Mouse (Mus musculus) forebrain, embryonic 10.5 days (tissue): ENCODE measurements around the gene Chrne. TPM values are rescaled to one million over a fixed set of nuclear protein-coding genes. Genes with fewer than 3 reads are reported as not detected.

Experiments used
- polyA plus RNA-seq: library from polyadenylated mRNA; unstranded; fragments of >200 nt; fragmentation: Nextera tagmentation; extraction: Ambion mirVana; gene quantifications from 2 replicates; pipeline ENCODE4 v1.2.1, GENCODE M21; 2016

Gene Chrne
- polyA plus RNA-seq, 1 experiment from 2014 or later = not detected

Other genes starting within 250 kb of the Chrne start
- gene Pelp1, start 209.2 kb downstream of the Chrne start, polyA plus RNA-seq = 56.2 and 58.8 TPM in 2 replicates
- 31.4 and 32.9 TPM in 2 replicates for gene Arrb2, start 186.6 kb downstream of the Chrne start, polyA plus RNA-seq
- 43.5 and 44.5 TPM in 2 replicates for gene Med11, start 167.3 kb downstream of the Chrne start, polyA plus RNA-seq
- gene Zmynd15, start 159.8 kb downstream of the Chrne start, polyA plus RNA-seq = 0.14 and 0.38 TPM in 2 replicates
- 0.40 and 0.47 TPM in 2 replicates for gene Cxcl16, start 159.2 kb downstream of the Chrne start, polyA plus RNA-seq
- gene Tm4sf5, start 114.0 kb downstream of the Chrne start, polyA plus RNA-seq = 0.52 and 0.82 TPM in 2 replicates
- gene Vmo1, start 104.6 kb downstream of the Chrne start, polyA plus RNA-seq = 0.22 TPM in 1 of 2 replicates, not detected in the other
- gene Gltpd2, start 100.0 kb downstream of the Chrne start, polyA plus RNA-seq = 0.15 and 0.54 TPM in 2 replicates
- 1,074 and 1,112 TPM in 2 replicates for gene Psmb6, start 93.8 kb downstream of the Chrne start, polyA plus RNA-seq
- gene Gm40193, start 86.3 kb downstream of the Chrne start, polyA plus RNA-seq = not detected in 2 replicates
- 2.7 and 3.1 TPM in 2 replicates for gene Pld2, start 79.2 kb downstream of the Chrne start, polyA plus RNA-seq
- gene Mink1, start 56.3 kb downstream of the Chrne start, polyA plus RNA-seq = 12.5 and 12.7 TPM in 2 replicates
- not detected in 2 replicates for gene 4930544D05Rik, start 3.4 kb downstream of the Chrne start, polyA plus RNA-seq
- 0.56 and 1.00 TPM in 2 replicates for gene Gp1ba, start 19.9 kb upstream of the Chrne start, polyA plus RNA-seq
- gene Rnf167, start 28.0 kb upstream of the Chrne start, polyA plus RNA-seq = 71.3 and 79.9 TPM in 2 replicates
- 138 TPM in 2 replicates for gene Slc25a11, start 28.3 kb upstream of the Chrne start, polyA plus RNA-seq
- gene Pfn1, start 35.4 kb upstream of the Chrne start, polyA plus RNA-seq = 1,843 and 1,871 TPM in 2 replicates
- gene Eno3, start 38.0 kb upstream of the Chrne start, polyA plus RNA-seq = 33.4 and 44.7 TPM in 2 replicates
- gene Spag7, start 50.2 kb upstream of the Chrne start, polyA plus RNA-seq = 176 and 181 TPM in 2 replicates
- 7.4 and 9.1 TPM in 2 replicates for gene Camta2, start 68.9 kb upstream of the Chrne start, polyA plus RNA-seq
- 0.63 and 1.1 TPM in 2 replicates for gene Inca1, start 80.9 kb upstream of the Chrne start, polyA plus RNA-seq
- gene Kif1c, start 81.3 kb upstream of the Chrne start, polyA plus RNA-seq = 1.5 and 1.8 TPM in 2 replicates
- 7.4 and 7.5 TPM in 2 replicates for gene Zfp3, start 145.0 kb upstream of the Chrne start, polyA plus RNA-seq
- gene Scimp, start 193.4 kb upstream of the Chrne start, polyA plus RNA-seq = not detected in 2 replicates
- 33.2 and 37.9 TPM in 2 replicates for gene Rabep1, start 225.6 kb upstream of the Chrne start, polyA plus RNA-seq